Mouse (Mus musculus): ENCODE measurements around the gene Olfr1191-ps1.
"Not testable (repeated sequence)": the region's sequence is repeated elsewhere in the genome, so short reads cannot be mapped to it uniquely, and the experiment has no call there.

The Olfr1191-ps1 gene

DNA sequence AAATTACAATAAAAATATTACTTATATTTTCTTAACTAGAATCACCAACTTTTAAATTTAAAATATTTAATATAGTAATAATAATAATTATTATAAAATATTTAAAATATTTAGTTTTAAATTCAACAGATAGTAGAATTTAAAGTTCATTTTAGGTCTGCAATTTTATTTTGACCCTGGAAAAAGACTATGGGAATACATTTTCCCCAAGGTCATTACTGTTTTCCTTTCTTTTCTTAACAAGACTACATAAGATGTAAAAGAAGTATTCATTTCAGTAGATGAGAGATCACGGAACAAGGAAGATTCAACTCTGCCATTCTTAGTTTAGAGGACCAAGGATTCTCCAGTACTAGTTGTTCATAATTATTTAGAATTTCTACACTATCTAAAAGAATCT lies at the start of gene Olfr1191-ps1:
Gene Olfr1191-ps1, plus strand, starts transcription at position 301 of the 400 bp plus-strand sequence.
- DNase-seq: not testable (repeated sequence)

DNA sequence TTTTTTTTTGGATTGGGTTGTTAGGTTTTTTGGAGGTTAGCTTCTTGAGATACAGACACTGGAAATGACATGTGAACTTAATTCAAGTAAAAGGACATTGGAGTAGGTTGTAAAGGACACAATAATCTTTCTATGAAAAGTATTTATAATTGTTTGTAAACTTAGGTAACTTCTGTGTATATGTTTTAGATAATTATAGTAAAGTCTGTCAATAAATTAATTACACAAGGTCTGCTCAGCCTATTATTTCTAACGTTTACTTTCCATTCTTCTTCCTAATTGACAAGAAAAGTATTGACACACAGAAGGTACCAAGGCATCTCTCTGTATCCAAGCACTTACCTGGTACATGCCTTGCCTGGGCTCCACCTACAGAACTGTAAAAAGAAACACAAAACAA lies 7.9 kb downstream of the Olfr1191-ps1 start, which contains the start of gene Olfr1192-ps1:
Gene Olfr1192-ps1, plus strand, starts transcription at position 301 of the 400 bp plus-strand sequence.
- no peak for DNase-seq

DNA sequence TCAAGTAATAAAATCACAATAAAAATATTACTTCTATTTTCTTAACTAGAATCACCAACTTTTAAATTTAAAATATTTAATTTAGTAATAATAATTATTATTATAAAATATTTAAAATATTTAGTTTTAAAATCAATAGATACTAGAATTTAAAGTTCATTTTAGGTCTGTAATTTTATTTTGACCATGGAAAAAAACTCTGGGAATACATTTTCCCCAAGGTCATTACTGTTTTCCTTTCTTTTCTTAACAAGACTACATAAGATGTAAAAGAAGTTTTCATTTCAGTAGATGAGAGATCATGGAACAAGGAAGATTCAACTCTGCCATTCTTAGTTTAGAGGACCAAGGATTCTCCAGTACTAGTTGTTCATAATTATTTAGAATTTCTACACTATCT lies 35.0 kb downstream of the Olfr1191-ps1 start, which contains the start of gene Olfr1193:
Gene Olfr1193, plus strand, starts transcription at position 301 of the 400 bp plus-strand sequence.
- DNase-seq: not testable (repeated sequence)

DNA sequence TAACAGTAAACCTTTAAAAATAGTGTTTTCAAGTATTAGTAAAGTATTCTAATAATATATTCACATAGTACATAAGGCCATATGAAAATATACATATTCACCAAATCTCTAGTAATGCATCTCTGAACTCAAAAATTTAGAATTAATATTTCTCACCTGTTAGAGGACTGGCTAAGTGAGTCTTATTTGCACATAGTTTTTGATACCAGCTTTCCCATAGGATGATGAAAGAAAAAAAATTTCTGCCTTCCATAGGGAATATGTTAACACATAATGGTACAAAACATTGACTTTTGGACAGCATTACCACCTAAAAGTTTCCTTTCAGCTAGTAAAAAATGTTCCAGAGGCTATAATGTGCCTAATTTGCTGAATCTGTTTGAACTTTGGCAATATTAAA lies 48.7 kb downstream of the Olfr1191-ps1 start, which contains the start of gene Olfr1195:
Gene Olfr1195, minus strand, starts transcription at position 101 of the 400 bp plus-strand sequence.
- no peak for DNase-seq
